Mouse (Mus musculus) macrophage (primary cell): ENCODE results near the gene Sppl3. TPM values are rescaled to one million over a fixed set of nuclear protein-coding genes. Genes with fewer than 3 reads are reported as not detected.
A peak's percentile ranks its signal among the peaks of the same experiment; 100 is the strongest.

Experiments
- H3K27ac ChIP-seq: fragments of 350-480 bp; formaldehyde crosslinking; 2 replicates; pipeline ENCODE4 v1.9.0; 2021
- H3K36me3 ChIP-seq: fragments of 350-480 bp; formaldehyde crosslinking; 2 replicates; pipeline ENCODE4 v1.9.0; 2021; ENCODE audit errors: inconsistent target
- H3K4me3 ChIP-seq: fragments of 350-480 bp; formaldehyde crosslinking; 2 replicates; pipeline ENCODE4 v1.9.0; 2021; ENCODE audit errors: inconsistent target
- H3K79me2 ChIP-seq: fragments of 350-480 bp; formaldehyde crosslinking; 2 replicates; pipeline ENCODE4 v1.9.0; 2021; ENCODE audit errors: inconsistent target
- WGBS: methylation state at CpG from one replicate; pipeline ENCODE4 v1.1.7; 2026; ENCODE audit warnings: inconsistent platforms; ENCODE audit not compliant: missing documents; 5-methylcytosine and 5-hydroxymethylcytosine counted together
- polyA plus RNA-seq: library from polyadenylated mRNA; stranded (reverse); fragments of 250-400 nt; gene quantifications from 3 replicates; pipeline ENCODE4 v1.2.4, GENCODE M21; 2018; ENCODE audit warnings: inconsistent platforms

Sppl3 gene
- polyA plus RNA-seq, 1 experiment from 2014 or later: 21.6 TPM

- WGBS: 36% methylated on average over 24 of the region's 24 CpGs
- no peak overlapping the region for H3K27ac ChIP-seq
- H3K4me3 ChIP-seq: no peak overlapping the region
- no peaks in the 10 kb centered on the region for H3K36me3 ChIP-seq
- no peaks in the 10 kb centered on the region for H3K79me2 ChIP-seq
These were observed 114.4 kb downstream of the Sppl3 start for GRCm38 (mm10) chr5:115125211-115125871.

GRCm38 (mm10) chr5:115126578-115127312 is 115.8 kb downstream of the Sppl3 start:
- H3K27ac ChIP-seq: no peak overlapping the region
- 84% methylated on average over 27 of the region's 28 CpGs for WGBS
- H3K4me3 ChIP-seq: no peak overlapping the region

DNA sequence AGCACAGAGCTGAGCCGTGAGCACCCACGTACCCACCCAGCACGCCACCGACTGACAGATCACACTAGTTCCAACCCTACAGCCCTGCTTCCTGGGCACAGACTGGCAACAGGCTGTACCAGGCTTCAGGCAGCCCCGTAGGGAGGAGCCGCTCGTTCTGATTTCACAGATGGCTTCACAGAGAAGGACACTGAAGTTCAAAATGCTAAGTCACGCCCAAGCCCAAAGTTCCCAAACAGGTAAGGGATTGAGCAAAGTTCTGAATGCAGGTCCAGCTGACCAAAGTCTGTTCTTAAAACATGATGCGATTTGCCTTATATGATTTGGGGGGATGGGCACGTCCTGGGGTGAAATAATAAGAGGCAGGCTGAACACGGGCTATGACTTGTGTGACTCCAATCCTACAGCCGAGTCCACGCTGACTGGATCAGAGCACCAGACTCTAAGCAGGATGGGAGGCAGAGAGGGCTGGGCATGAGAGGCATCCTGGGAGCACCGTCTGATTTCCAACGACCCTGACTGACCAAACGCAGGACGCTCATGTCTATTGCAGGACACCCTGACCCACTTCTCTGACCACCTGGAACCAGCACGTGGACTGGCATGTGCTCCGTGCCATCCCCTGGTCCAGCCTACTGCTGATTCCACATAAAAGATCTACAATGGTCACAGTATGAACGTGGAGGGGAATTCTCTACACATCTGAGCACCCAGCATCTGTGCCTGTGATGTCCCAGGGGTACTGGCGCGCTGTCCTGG is 116.7 kb downstream of the Sppl3 start:
- 95% methylated on average over 19 of the region's 22 CpGs for WGBS
- Histone ChIP-seq H3K36me3 (no peaks in the 10 kb centered on the region), H3K4me3 (no peak overlapping the region), H3K79me2 (no peaks in the 10 kb centered on the region), H3K27ac (no peak overlapping the region)

More at GRCm38 (mm10) chr5:115126578-115127312, 115.8 kb downstream of the Sppl3 start:
- H3K36me3 ChIP-seq: no peaks in the 10 kb centered on the region
- no peaks in the 10 kb centered on the region for H3K79me2 ChIP-seq

GRCm38 (mm10) chr5:115129328-115129727 is 118.4 kb downstream of the Sppl3 start:
- Histone ChIP-seq H3K27ac (no peak overlapping the region), H3K36me3 (no peaks in the 10 kb centered on the region), H3K4me3 (no peak overlapping the region), H3K79me2 (no peaks in the 10 kb centered on the region)
- WGBS: 98% methylated on average over 6 of the region's 6 CpGs

DNA sequence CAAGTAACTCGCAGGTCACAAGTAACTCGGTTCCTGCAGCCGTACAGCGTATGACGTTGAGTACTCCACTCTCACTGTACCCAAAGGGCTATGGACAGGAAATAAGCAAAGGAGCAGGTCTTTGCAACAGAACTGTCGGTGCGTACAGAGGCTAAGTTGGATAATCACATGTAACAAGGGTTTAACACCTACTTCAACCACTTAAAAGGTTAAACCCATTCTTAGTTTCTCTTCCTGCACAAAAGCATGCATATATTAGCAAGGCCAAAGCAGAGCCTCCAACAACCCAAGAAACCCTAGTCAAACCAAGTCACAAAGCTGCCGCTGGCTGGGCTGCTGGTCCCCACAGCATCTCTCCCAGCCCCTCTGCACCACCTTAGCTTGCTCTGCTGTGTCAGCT is 121.5 kb downstream of the Sppl3 start:
- Histone ChIP-seq H3K79me2 (no peaks in the 10 kb centered on the region), H3K4me3 (no peak overlapping the region), H3K27ac (no peak overlapping the region), H3K36me3 (no peaks in the 10 kb centered on the region)
- 93% methylated on average over 8 of the region's 8 CpGs for WGBS

DNA sequence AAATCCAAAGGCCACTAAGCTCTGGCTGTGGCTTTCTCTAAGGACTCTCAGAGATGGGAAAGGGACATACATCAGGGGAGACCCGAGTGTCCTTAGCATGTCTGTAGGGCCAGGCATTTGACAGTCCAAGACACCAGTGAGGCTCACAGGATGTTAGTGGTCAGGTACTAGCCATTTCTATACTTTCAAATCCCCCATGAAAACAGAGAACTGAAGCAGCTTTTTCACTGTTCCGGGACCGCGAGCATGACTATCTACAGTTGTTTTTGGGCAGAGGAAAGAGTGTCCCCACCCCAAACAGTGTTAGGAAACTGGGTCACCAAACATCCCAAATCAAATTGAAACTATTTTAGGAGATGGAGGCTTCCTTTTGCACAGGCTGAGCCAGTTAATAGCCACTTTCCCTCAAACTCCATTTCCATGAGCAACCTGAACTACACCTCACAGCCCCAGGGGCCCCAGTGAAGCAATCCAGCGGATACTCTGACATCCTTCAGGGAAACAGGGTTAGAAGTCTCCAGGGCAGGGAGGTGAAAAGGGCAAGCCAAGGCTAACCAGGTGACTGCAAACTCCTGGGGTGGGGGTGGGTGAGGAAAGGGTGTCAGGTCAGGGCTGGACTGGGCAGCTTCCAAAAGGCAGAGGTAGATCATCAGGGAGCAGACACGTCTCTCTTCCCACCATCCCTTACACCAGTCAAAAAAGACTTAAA is 122.6 kb downstream of the Sppl3 start:
- Histone ChIP-seq H3K4me3 (peak overlapping the region; percentile 28; the same call in 1 of the 2 replicates), H3K27ac (no peak overlapping the region), H3K36me3 (no peaks in the 10 kb centered on the region), H3K79me2 (no peaks in the 10 kb centered on the region)
- 34% methylated on average over 6 of the region's 6 CpGs for WGBS

DNA sequence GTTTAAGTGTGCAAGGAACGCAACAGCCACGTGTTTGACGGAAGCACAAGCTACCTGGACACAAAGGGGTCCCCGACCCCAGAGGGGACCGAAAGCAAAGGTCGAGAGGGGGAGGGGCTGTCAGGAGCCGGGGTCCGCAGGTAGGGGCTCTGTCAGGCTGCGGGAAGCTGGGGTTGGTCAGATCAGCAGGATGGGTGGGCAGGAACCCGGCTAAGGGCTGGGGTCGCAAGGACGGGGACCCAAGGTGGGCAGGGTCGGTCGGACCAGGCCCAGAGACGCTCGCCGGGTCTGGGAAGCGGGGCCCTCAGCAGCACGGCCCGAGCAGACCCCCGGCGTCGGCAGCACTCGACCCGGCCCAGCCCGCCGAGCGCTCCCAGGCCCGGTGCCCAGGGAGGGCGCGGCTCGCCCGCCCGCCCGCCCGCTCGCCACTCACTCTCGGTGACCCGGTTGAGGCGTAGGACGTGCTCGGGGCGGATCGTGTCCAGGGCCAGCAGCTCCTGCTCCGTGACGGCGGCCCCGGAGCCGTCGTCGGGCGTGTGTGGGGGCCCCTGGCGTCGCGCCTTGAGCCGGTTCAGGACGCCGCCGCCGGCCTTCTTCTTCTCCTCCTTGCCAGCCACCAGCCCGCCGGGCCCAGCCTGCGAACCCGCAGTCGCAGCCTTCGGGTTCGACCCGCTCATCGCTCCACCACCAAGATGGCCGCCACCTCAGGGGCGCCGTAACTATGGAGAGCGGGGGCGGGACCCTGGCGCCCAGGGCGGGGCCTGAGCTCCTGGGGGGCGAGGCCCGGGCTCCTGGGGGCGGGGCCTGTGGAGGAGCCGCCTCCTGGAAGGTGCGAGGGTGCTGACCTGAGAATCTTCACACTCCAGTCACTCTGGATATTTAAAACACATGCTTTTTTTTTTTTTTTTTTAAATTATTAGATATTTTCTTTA is 123.6 kb downstream of the Sppl3 start, which contains the start of gene Unc119b:
Gene Unc119b (minus strand): TSS at position 742 of the 932 bp plus-strand sequence.
- Histone ChIP-seq H3K4me3 (peak within 1 kb of the TSS; percentile 28; the same call in 1 of the 2 replicates), H3K36me3 (no peaks in the 10 kb centered on the region), H3K27ac (no peak within 1 kb of the TSS), H3K79me2 (no peaks in the 10 kb centered on the region)
- 2% methylated on average over 50 of the region's 81 CpGs for WGBS

DNA sequence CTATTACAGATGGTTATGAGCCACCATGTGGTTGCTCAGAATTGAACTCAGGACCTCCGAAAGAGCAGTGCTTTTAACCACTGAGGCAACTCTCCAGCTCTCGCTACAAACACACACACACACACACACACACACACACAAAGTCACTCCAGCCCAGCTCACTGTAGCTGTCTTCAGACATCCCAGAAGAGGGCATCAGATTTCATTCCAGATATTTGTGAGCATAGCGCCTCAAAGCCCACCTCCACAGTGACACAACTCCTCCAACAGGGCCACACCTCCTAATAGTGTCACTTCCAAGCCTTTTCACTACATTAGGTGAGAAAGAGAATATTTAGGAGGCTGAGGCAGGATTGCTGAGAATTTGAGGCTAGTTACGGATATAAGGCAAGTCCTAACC is 128.2 kb downstream of the Sppl3 start:
- 91% methylated on average over 4 of the region's 4 CpGs for WGBS
- no peak overlapping the region for H3K4me3 ChIP-seq
- no peak overlapping the region for H3K27ac ChIP-seq
- H3K79me2 ChIP-seq: no peaks in the 10 kb centered on the region
- H3K36me3 ChIP-seq: no peaks in the 10 kb centered on the region

DNA sequence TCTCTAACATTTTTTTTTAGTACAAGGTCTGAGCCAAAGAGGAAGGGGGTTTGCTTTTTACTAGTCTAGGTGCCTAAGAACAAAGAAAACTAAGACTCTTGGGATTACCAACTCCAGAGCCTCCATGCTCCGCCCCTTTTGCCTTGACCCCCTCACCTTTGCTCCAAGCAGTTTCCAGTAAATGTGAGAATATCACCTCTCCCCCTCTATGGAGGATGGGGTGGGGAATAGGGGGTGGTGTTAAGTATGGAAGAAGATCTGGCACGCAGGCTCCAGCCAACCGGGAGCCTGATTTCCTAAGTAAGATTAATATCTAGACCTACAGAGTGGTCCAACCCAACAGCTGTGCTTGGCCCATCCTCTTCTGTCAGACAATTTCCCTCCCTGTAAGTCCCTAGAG is 129.8 kb downstream of the Sppl3 start:
- Histone ChIP-seq H3K36me3 (no peaks in the 10 kb centered on the region), H3K4me3 (no peak overlapping the region), H3K79me2 (no peaks in the 10 kb centered on the region), H3K27ac (no peak overlapping the region)
- WGBS: 96% methylated on average over 3 of the region's 3 CpGs

- WGBS: 93% methylated on average over 8 of the region's 9 CpGs
- Histone ChIP-seq H3K4me3 (no peak overlapping the region), H3K27ac (no peak overlapping the region), H3K36me3 (peaks cover 7% of the 10 kb centered on the region; the same call in 1 of the 2 replicates), H3K79me2 (no peaks in the 10 kb centered on the region)
These were observed 131.3 kb downstream of the Sppl3 start for GRCm38 (mm10) chr5:115142166-115142697.

- H3K36me3 ChIP-seq: peaks cover 20% of the 10 kb centered on the region; the same call in 1 of the 2 replicates
These were observed 132.6 kb downstream of the Sppl3 start for GRCm38 (mm10) chr5:115143552-115143951.

DNA sequence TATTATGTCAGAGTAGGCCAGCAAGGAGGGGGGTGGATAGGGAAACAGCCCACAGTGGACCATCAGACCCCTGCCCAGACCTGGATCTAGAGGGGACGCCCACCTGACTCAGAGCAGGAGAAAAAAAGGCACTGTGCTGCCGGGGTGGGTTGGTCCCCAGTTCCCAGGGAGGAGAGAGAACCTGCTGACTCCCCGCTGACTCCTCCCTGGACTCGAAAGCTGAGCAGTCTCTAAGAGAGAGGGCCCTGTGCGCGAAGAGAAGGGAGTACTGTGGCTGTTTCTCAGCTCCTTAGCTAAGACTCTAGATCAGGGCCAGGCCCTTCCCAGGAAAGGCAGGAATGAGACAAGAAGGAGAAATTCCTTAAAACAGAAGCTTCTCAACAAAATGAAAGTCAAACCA is 133.5 kb downstream of the Sppl3 start:
- Histone ChIP-seq H3K79me2 (no peaks in the 10 kb centered on the region), H3K4me3 (no peak overlapping the region), H3K27ac (no peak overlapping the region), H3K36me3 (peaks cover 26% of the 10 kb centered on the region)
- 92% methylated on average over 6 of the region's 6 CpGs for WGBS

More at GRCm38 (mm10) chr5:115143552-115143951, 132.6 kb downstream of the Sppl3 start:
- no peaks in the 10 kb centered on the region for H3K79me2 ChIP-seq
- no peak overlapping the region for H3K4me3 ChIP-seq
- no peak overlapping the region for H3K27ac ChIP-seq
- WGBS: 84% methylated on average over 10 of the region's 10 CpGs

- Histone ChIP-seq H3K36me3 (peaks cover 36% of the 10 kb centered on the region), H3K79me2 (no peaks in the 10 kb centered on the region), H3K27ac (no peak overlapping the region), H3K4me3 (no peak overlapping the region)
- WGBS: 85% methylated on average over 11 of the region's 11 CpGs
These were observed 134.5 kb downstream of the Sppl3 start for GRCm38 (mm10) chr5:115145253-115145968.
